Mouse (Mus musculus) myocyte (in vitro differentiated cells): Measurements from ENCODE around the gene Fam210b. TPM values are rescaled to one million over a fixed set of nuclear protein-coding genes. Genes with fewer than 3 reads are reported as not detected.

ENCODE experiments used
- H3K27me3 ChIP-seq: one replicate; pipeline ENCODE4 v1.6.1; 2011; ENCODE audit not compliant: control insufficient read depth, insufficient read depth, insufficient read length
- H3K36me3 ChIP-seq: one replicate; pipeline ENCODE4 v1.6.1; 2011; ENCODE audit not compliant: control insufficient read depth, insufficient read depth
- H3K4me2 ChIP-seq: one replicate; pipeline ENCODE4 v1.6.1; 2011; ENCODE audit warnings: low read depth, control low read depth
- H3K4me3 ChIP-seq: one replicate; pipeline ENCODE4 v1.5.1; 2011; ENCODE audit warnings: mild to moderate bottlenecking, control low read depth, moderate library complexity
- H3K79me2 ChIP-seq: one replicate; pipeline ENCODE4 v1.6.1; 2011; ENCODE audit not compliant: control insufficient read depth, insufficient read depth
- H3ac ChIP-seq: one replicate; pipeline ENCODE4 v1.6.1; 2011; ENCODE audit not compliant: control insufficient read depth, insufficient read length
- CEBPB ChIP-seq: IDR thresholded peaks from 2 replicates; pipeline ENCODE4 v1.6.1; 2011; ENCODE audit warnings: mild to moderate bottlenecking, moderate library complexity; ENCODE audit not compliant: poor library complexity, insufficient read depth, severe bottlenecking
- E2F4 ChIP-seq: IDR thresholded peaks from one replicate; pipeline ENCODE4 v1.6.1; 2011; ENCODE audit warnings: mild to moderate bottlenecking, control low read depth, moderate library complexity; ENCODE audit not compliant: insufficient read depth
- MAX ChIP-seq: IDR thresholded peaks from one replicate; pipeline ENCODE4 v1.6.1; 2011; ENCODE audit warnings: low read depth, mild to moderate bottlenecking, control low read depth
- MYOD1 ChIP-seq, 3 experiments: IDR thresholded peaks; one replicate each; pipeline ENCODE4 v1.6.1; 2011; ENCODE audit warnings: control low read depth in 2 of 3, low read depth in 2 of 3, mild to moderate bottlenecking in 2 of 3, moderate library complexity in 1 of 3; ENCODE audit not compliant: insufficient read length in 2 of 3, control insufficient read depth in 1 of 3
- MYOG ChIP-seq, 3 experiments: IDR thresholded peaks; one replicate each; pipeline ENCODE4 v1.6.1; 2011; ENCODE audit warnings: control low read depth in 2 of 3, low read depth in 2 of 3, mild to moderate bottlenecking in 2 of 3; ENCODE audit not compliant: insufficient read length in 2 of 3, control insufficient read depth in 1 of 3, insufficient read depth in 1 of 3
- POLR2A ChIP-seq: IDR thresholded peaks from one replicate; pipeline ENCODE4 v1.6.1; 2011; ENCODE audit warnings: low read depth, mild to moderate bottlenecking, control low read depth, moderate library complexity; ENCODE audit not compliant: insufficient read length
- POLR2AphosphoS2 ChIP-seq: IDR thresholded peaks from one replicate; pipeline ENCODE4 v1.6.1; 2011; ENCODE audit warnings: low read depth, control low read depth; ENCODE audit not compliant: insufficient read length
- REST ChIP-seq: IDR thresholded peaks from one replicate; pipeline ENCODE4 v1.6.1; 2011; ENCODE audit warnings: mild to moderate bottlenecking, control low read depth, moderate library complexity; ENCODE audit not compliant: insufficient read depth, insufficient read length
- SRF ChIP-seq: IDR thresholded peaks from one replicate; pipeline ENCODE4 v1.6.1; 2011; ENCODE audit warnings: low read depth; ENCODE audit not compliant: control insufficient read depth, insufficient read length
- TCF12 ChIP-seq: IDR thresholded peaks from one replicate; pipeline ENCODE4 v1.6.1; 2011; ENCODE audit warnings: mild to moderate bottlenecking, control low read depth; ENCODE audit not compliant: poor library complexity, insufficient read depth, severe bottlenecking
- TCF3 ChIP-seq: IDR thresholded peaks from one replicate; pipeline ENCODE4 v1.6.1; 2011; ENCODE audit warnings: low read depth, control low read depth; ENCODE audit not compliant: insufficient read length
- USF1 ChIP-seq: IDR thresholded peaks from one replicate; pipeline ENCODE4 v1.6.1; 2011; ENCODE audit warnings: low read depth, mild to moderate bottlenecking, control low read depth, moderate library complexity
- polyA plus RNA-seq: library from polyadenylated mRNA; unstranded; fragments of >200 nt; fragmentation: generic; extraction: Trizol; gene quantifications from one replicate; pipeline ENCODE4 v1.2.1, GENCODE M21; 2012; ENCODE audit warnings: missing spikeins

The Fam210b gene
- polyA plus RNA-seq, 1 experiment, result 3.9 TPM

GRCm38 (mm10) chr2:172376551-172376950 is 31.2 kb downstream of the Fam210b start:
- peaks cover 54% of the 10 kb centered on the region for H3K36me3 ChIP-seq
- no peaks in the 10 kb centered on the region for H3K27me3 ChIP-seq
- no peak overlapping the region for H3K4me3 ChIP-seq
- H3ac ChIP-seq, result no peak overlapping the region
- peaks cover 19% of the 10 kb centered on the region for H3K79me2 ChIP-seq
- H3K4me2 ChIP-seq, result no peak overlapping the region
- TF ChIP-seq CEBPB (no peak), MAX (no peak), E2F4 (no peak), MYOG (IDR thresholded peaks at IDR 0.05; ENCODE audit: control insufficient read depth in 1 of 3, insufficient read depth in 1 of 3, insufficient read length in 2 of 3, low read depth in 2 of 3) (no peak), POLR2A (no peak), REST (no peak)

DNA sequence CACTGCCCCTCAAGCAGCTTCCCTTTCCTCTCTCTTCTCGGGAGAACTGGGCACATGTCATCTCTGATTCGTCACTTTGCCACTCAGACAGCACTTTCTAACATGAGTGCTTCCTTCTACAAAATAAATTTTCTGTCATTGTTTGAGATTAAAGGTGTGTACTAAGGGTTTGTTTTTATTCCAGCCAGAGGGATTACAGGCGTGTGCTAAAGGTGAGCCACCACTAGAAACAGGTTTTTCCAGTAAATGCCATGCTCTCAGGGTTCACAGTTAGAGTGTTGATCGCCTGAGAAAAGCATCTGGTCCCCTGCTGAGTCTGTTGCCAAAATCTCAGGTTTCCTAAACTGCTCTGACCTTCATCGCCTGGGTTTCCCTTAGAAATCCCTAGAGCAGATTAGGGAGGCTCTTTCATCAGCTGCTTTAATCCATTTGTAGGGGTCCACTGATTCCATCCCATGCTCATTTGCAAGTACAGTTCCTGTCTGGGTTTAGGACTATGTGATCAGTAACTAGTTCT is 31.7 kb downstream of the Fam210b start:
- H3K4me3 ChIP-seq, result no peak overlapping the region
- TF ChIP-seq MYOD1 (IDR thresholded peaks at IDR 0.05; ENCODE audit: control insufficient read depth in 1 of 3, insufficient read length in 2 of 3, low read depth in 2 of 3) (no peak), USF1 (no peak), MYOG (IDR thresholded peaks at IDR 0.05; ENCODE audit: control insufficient read depth in 1 of 3, insufficient read depth in 1 of 3, insufficient read length in 2 of 3, low read depth in 2 of 3) (no peak), CEBPB (no peak), POLR2A (no peak), TCF12 (no peak), MAX (no peak), SRF (no peak), E2F4 (no peak)
- H3K27me3 ChIP-seq, result no peaks in the 10 kb centered on the region
- H3K79me2 ChIP-seq, result peaks cover 14% of the 10 kb centered on the region
- no peak overlapping the region for H3K4me2 ChIP-seq
- H3ac ChIP-seq, result no peak overlapping the region
- H3K36me3 ChIP-seq, result peaks cover 54% of the 10 kb centered on the region

- no peak overlapping the region for H3K4me3 ChIP-seq
- no peak overlapping the region for H3ac ChIP-seq
- H3K79me2 ChIP-seq, result peaks cover 2% of the 10 kb centered on the region
- no peak overlapping the region for H3K4me2 ChIP-seq
- peaks cover 54% of the 10 kb centered on the region for H3K36me3 ChIP-seq
- TF ChIP-seq E2F4 (no peak), TCF3 (no peak), POLR2A (no peak), TCF12 (no peak), POLR2AphosphoS2 (no peak), SRF (no peak), REST (no peak), MYOG (IDR thresholded peaks at IDR 0.05; ENCODE audit: control insufficient read depth in 1 of 3, insufficient read depth in 1 of 3, insufficient read length in 2 of 3, low read depth in 2 of 3) (no peak), USF1 (no peak), MYOD1 (IDR thresholded peaks at IDR 0.05; ENCODE audit: control insufficient read depth in 1 of 3, insufficient read length in 2 of 3, low read depth in 2 of 3) (no peak), CEBPB (no peak), MAX (no peak)
- H3K27me3 ChIP-seq, result no peaks in the 10 kb centered on the region
Measured at GRCm38 (mm10) chr2:172378332-172378731, 33.0 kb downstream of the Fam210b start.

DNA sequence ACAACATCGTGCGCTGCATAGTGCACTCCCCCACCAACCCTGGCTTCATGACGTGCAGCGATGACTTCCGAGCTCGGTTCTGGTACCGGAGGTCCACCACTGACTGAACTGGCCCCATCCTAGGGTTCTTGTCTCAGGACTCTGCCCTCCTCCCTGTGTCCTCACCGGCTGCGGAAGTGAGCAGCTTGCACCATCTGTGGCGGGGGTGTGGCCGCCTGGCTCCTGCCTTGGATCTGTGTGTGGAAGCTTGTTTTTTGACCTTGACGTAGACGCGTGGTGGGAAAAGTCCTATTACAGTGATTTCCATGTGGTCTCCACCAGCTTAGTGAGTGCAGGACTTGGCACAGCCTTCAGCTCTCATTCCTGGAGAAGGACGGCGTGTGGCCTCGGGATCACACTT is 35.1 kb downstream of the Fam210b start:
- Histone ChIP-seq H3K36me3 (peaks cover 42% of the 10 kb centered on the region), H3K4me2 (no peak overlapping the region), H3K4me3 (no peak overlapping the region), H3ac (no peak overlapping the region), H3K27me3 (no peaks in the 10 kb centered on the region), H3K79me2 (no peaks in the 10 kb centered on the region)
- TF ChIP-seq SRF (no peak), USF1 (no peak), POLR2AphosphoS2 (no peak), MYOG (IDR thresholded peaks at IDR 0.05; ENCODE audit: control insufficient read depth in 1 of 3, insufficient read depth in 1 of 3, insufficient read length in 2 of 3, low read depth in 2 of 3) (no peak), TCF3 (no peak), REST (no peak), TCF12 (no peak), POLR2A (no peak)

GRCm38 (mm10) chr2:172381341-172381740 is 36.0 kb downstream of the Fam210b start:
- Histone ChIP-seq H3K79me2 (no peaks in the 10 kb centered on the region), H3K4me3 (no peak overlapping the region), H3K36me3 (peaks cover 36% of the 10 kb centered on the region), H3K4me2 (no peak overlapping the region), H3ac (no peak overlapping the region), H3K27me3 (no peaks in the 10 kb centered on the region)
- no peak for TF ChIP-seq SRF
- TF ChIP-seq MAX, result no peak
- TF ChIP-seq POLR2A, result no peak
- no peak for TF ChIP-seq TCF3
- TF ChIP-seq CEBPB, result no peak
- no peak for TF ChIP-seq MYOD1 (IDR thresholded peaks at IDR 0.05; ENCODE audit: control insufficient read depth in 1 of 3, insufficient read length in 2 of 3, low read depth in 2 of 3)
- TF ChIP-seq REST, result no peak
- TF ChIP-seq E2F4, result no peak
- TF ChIP-seq POLR2AphosphoS2, result no peak
- TF ChIP-seq MYOG (IDR thresholded peaks at IDR 0.05; ENCODE audit: control insufficient read depth in 1 of 3, insufficient read depth in 1 of 3, insufficient read length in 2 of 3, low read depth in 2 of 3), result no peak
- no peak for TF ChIP-seq USF1
- TF ChIP-seq TCF12, result no peak
